Mouse (Mus musculus) neural tube, embryonic 13.5 days (tissue): ENCODE results near the gene Olfr203. TPM values are rescaled to one million over a fixed set of nuclear protein-coding genes. Genes with fewer than 3 reads are reported as not detected.

Experiments used
- polyA plus RNA-seq: library from polyadenylated mRNA; unstranded; fragments of >200 nt; fragmentation: Nextera tagmentation; extraction: Ambion mirVana; gene quantifications from 2 replicates; pipeline ENCODE4 v1.2.1, GENCODE M21; 2015

Olfr203 gene
- polyA plus RNA-seq, 1 experiment from 2014 or later: not detected

Other genes starting within 250 kb of the Olfr203 start
- not detected in 2 replicates for gene Olfr190, start 220.9 kb upstream of the Olfr203 start, polyA plus RNA-seq
- not detected in 2 replicates for gene Olfr191, start 209.1 kb upstream of the Olfr203 start, polyA plus RNA-seq
- not detected in 2 replicates for gene Olfr193, start 187.0 kb upstream of the Olfr203 start, polyA plus RNA-seq
- gene Olfr194, start 177.8 kb upstream of the Olfr203 start, polyA plus RNA-seq: not detected in 2 replicates
- gene Olfr195, start 151.8 kb upstream of the Olfr203 start, polyA plus RNA-seq: not detected in 2 replicates
- not detected in 2 replicates for gene Olfr196, start 128.4 kb upstream of the Olfr203 start, polyA plus RNA-seq
- not detected in 2 replicates for gene Olfr198, start 95.3 kb upstream of the Olfr203 start, polyA plus RNA-seq
- not detected in 2 replicates for gene Olfr199, start 79.1 kb upstream of the Olfr203 start, polyA plus RNA-seq
- not detected in 2 replicates for gene Olfr201, start 26.2 kb upstream of the Olfr203 start, polyA plus RNA-seq
- not detected in 2 replicates for gene Olfr202, start 12.1 kb upstream of the Olfr203 start, polyA plus RNA-seq
- gene Olfr204, start 19.4 kb downstream of the Olfr203 start, polyA plus RNA-seq: not detected in 2 replicates
- gene Olfr205, start 32.3 kb downstream of the Olfr203 start, polyA plus RNA-seq: not detected in 2 replicates
- not detected in 2 replicates for gene Olfr206, start 50.4 kb downstream of the Olfr203 start, polyA plus RNA-seq
- gene Olfr209, start 65.1 kb downstream of the Olfr203 start, polyA plus RNA-seq: not detected in 2 replicates
- 0.07 TPM in 1 of 2 replicates, not detected in the other for gene Gabrr3, start 108.5 kb downstream of the Olfr203 start, polyA plus RNA-seq
- 13.7 and 14.5 TPM in 2 replicates for gene Riox2, start 172.9 kb downstream of the Olfr203 start, polyA plus RNA-seq